Mouse (Mus musculus): Measurements from ENCODE around the gene Stac2.
A peak's percentile ranks its signal among the peaks of the same experiment; 100 is the strongest.

The Stac2 gene

DNA sequence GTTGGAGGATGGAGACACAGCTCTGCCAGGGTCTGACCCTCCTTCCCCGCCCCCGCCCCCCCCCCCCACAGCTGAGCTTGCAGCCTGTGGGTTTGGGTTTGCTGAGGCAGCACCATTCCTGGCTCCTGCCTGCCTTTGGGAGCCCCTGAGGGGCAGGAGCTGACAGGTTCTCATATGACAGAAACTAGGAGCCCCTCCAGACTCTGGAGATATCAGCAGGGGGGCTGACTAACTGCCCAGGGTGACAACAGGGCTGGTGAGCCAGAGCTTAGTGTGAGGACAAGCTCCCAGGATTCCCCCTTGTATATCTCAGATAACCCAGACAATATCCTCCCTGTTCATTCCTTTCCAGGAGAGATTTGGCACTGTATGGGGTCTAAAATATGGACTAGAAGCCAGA is 2.3 kb downstream of the Stac2 start:
- no peak for DNase-seq (ENCODE audit: low read depth in 1 of 2, low spot score in 2 of 2)

DNA sequence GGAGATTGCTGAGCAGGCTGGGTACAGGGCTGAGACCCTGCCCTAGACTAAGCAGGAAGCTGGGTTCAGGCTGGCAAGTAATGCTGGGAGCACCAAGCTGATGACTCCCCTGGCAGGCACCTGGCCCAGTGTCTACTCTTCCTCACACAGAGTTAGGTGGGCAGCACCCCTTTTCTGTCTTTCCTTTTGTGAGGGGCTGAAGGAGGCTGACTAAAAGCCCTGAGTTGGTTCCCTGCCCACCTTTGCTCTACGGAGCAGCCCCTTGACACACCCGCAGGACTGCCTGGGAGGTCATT is 2.8 kb downstream of the Stac2 start:
- DNase-seq (ENCODE audit: low read depth in 1 of 2, low spot score in 2 of 2) = no peak

GRCm38 (mm10) chr11:98049672-98050519 is 3.4 kb downstream of the Stac2 start:
- no peak for DNase-seq (ENCODE audit: low read depth in 1 of 2, low spot score in 2 of 2)

- no peak for DNase-seq (ENCODE audit: low read depth in 1 of 2, low spot score in 2 of 2)
Observed at GRCm38 (mm10) chr11:98047745-98048144, 5.5 kb downstream of the Stac2 start.

- DNase-seq (ENCODE audit: low read depth in 1 of 2, low spot score in 2 of 2) = no peak
Observed at GRCm38 (mm10) chr11:98046466-98046865, 6.8 kb downstream of the Stac2 start.

DNA sequence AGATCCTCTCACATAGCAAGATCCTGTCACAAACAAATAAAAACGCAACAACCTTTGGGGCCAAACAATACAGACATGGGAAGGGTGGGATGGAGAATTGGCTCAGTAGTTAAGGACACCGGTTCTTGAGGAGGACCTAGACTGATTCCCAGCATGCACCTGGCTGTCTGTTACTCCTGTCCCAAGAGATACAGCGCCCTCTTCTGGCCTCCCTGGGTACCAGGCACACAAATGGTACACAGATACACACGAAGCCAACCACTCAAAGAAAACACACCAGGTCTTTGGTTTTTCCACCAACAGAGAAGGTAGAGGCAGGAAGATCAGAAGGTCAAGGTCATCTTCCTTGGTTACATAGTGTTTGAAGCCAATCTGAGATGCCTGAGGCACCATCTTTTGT is 7.7 kb downstream of the Stac2 start:
- no peak for DNase-seq (ENCODE audit: low read depth in 1 of 2, low spot score in 2 of 2)

- DNase-seq (ENCODE audit: low read depth in 1 of 2, low spot score in 2 of 2) = no peak
Observed at GRCm38 (mm10) chr11:98044074-98044473, 9.2 kb downstream of the Stac2 start.

DNA sequence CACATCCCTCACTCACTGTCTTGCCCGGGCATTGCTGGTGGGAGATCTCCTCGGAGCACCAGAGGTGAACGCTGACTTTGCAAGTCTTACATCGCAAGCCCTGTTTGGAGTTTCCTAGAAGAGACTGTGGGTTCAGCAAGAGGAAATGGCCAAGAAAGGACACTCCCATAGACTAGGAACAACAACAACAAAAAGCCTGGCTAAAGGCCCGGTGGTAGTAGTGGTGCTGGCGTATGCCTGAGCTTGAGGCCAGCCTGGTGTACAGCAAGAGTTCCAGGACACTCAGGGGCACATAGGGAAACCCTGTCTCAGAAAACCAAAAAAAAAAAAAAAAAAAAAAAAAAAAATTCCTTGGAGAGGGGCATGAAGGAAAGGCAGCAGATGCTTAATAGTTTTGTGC is 10.5 kb downstream of the Stac2 start:
- DNase-seq (ENCODE audit: low read depth in 1 of 2, low spot score in 2 of 2) = no peak

GRCm38 (mm10) chr11:98040975-98041374 is 12.3 kb downstream of the Stac2 start:
- DNase-seq (ENCODE audit: low read depth in 1 of 2, low spot score in 2 of 2) = no peak

GRCm38 (mm10) chr11:98037871-98038270 is 15.4 kb downstream of the Stac2 start:
- DNase-seq (ENCODE audit: low read depth in 1 of 2, low spot score in 2 of 2) = no peak

GRCm38 (mm10) chr11:98035977-98036377 is 17.3 kb downstream of the Stac2 start:
- DNase-seq (ENCODE audit: low read depth in 1 of 2, low spot score in 2 of 2) = no peak

GRCm38 (mm10) chr11:98034840-98035239 is 18.4 kb downstream of the Stac2 start:
- DNase-seq (ENCODE audit: low read depth in 1 of 2, low spot score in 2 of 2) = no peak

- DNase-seq (ENCODE audit: low read depth in 1 of 2, low spot score in 2 of 2) = no peak
Observed at GRCm38 (mm10) chr11:98034061-98034460, 19.2 kb downstream of the Stac2 start.

GRCm38 (mm10) chr11:98031443-98031770 is 21.9 kb downstream of the Stac2 start:
- DNase-seq (ENCODE audit: low read depth in 1 of 2, low spot score in 2 of 2) = peak in 1 of 2 experiments; percentile 56

DNA sequence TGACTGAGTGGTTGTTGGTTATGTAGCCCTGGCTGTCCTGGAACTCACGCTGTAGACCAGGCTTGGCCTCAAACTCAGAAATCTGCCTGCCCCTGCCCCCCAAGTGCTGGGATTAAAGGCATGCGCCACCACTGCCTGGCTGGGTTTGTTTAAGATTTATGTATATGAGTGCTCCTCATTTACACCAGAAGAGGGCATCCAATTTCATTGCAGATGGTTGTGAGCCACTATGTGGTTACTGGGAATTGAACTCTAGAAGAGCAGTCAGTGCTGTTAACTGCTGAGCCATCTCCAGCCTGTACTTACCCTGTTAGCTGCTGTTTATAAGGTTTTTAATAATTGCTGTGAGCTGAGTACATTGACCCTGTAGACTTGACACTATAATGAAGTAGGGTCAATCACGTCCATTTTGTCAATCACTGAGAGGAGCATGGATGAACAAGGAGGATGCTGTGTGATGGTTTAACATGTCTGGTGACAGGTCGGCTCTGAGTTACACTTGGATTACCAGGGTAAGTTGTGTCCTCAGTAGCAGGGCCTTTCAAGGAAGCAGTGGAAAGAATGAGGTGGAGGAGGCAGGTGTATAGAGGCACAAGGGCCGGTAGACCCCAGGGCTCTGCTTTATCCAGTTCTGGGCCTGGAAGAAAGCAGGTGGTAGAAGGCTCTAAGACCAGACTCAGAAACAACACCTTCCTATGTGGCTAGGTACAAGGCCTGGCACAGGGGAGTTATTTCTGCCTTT is 22.4 kb downstream of the Stac2 start:
- DNase-seq (ENCODE audit: low read depth in 1 of 2, low spot score in 2 of 2) = no peak

DNA sequence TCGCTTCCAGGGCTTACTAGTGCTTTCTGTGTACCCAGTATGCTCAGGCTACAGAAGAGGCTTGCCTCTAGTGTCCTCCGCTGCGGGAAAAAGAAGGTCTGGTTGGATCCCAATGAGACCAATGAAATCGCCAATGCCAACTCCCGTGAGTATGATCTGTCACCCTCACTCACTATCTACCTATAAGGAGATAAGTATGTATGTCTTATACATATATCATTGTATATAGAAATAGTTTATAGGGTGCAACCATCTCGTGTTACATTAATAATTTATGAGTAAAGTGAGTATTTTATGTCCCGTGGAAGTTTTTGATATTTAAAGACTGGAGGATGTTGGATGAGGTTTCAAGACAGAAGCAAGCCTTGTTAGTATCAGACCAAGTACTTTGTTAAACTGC is 25.5 kb downstream of the Stac2 start:
- DNase-seq (ENCODE audit: low read depth in 1 of 2, low spot score in 2 of 2) = no peak

DNA sequence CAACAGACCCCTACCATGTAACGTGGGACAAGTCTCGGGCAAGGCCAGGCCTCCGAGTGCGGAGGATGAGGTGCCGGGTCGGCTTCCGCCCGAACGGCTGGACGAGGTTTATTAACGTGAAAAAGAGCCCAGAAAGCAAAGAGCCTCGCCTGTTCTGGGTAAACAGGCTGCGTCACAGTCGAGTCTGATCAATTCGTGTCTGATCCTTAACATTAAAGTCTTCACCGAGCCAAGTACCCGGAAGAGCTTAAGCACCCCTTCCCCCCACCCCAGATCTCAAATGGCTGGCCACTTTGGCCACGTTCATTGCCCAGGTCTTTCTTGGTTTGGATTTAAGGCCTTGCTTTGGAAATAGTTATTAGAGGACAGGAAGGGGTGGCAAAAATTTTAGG is 26.0 kb downstream of the Stac2 start:
- DNase-seq (ENCODE audit: low read depth in 1 of 2, low spot score in 2 of 2) = no peak

- peak; percentile 76 to 86 for DNase-seq (ENCODE audit: low read depth in 1 of 2, low spot score in 2 of 2)
Observed at GRCm38 (mm10) chr11:98026570-98027296, 26.5 kb downstream of the Stac2 start, which contains the start of gene Rpl19. TSS of gene Rpl19 (plus strand) at chr11:98026710.

- DNase-seq (ENCODE audit: low read depth in 1 of 2, low spot score in 2 of 2) = peak in 1 of 2 experiments; percentile 26
Observed at GRCm38 (mm10) chr11:98026248-98026569, 27.1 kb downstream of the Stac2 start.

GRCm38 (mm10) chr11:98024516-98024915 is 28.7 kb downstream of the Stac2 start:
- DNase-seq (ENCODE audit: low read depth in 1 of 2, low spot score in 2 of 2) = no peak

GRCm38 (mm10) chr11:98022555-98023371 is 30.5 kb downstream of the Stac2 start, which contains the start of gene Cacnb1:
TSS of gene Cacnb1 (minus strand) at chr11:98023034.
- no peak for DNase-seq (ENCODE audit: low read depth in 1 of 2, low spot score in 2 of 2)

All from monocyte, adult 2 months (primary cell).